Mouse (Mus musculus): Measurements from ENCODE around the gene Gm10974.

- TF ChIP-seq CTCF (IDR thresholded peaks at IDR 0.05; ENCODE audit: borderline replicate concordance, insufficient read depth, low read depth, low read length), result no peak
- no peak for TF ChIP-seq POLR2A (IDR thresholded peaks at IDR 0.05; ENCODE audit: borderline replicate concordance, insufficient read depth, low read length)
Measured at GRCm38 (mm10) chr7:66333906-66334500, 31.7 kb upstream of the Gm10974 start.

Data from cerebellum, adult 2 months (tissue).